Mouse (Mus musculus) forebrain, embryonic 16.5 days (tissue): ENCODE measurements at regions not wholly inside any gene's neighbourhood (a gene's known extent, or its start where the extent isn't known, plus 50 kb on each side); places are given as distances from the start of the nearest gene placed in this dataset.

ENCODE experiments used
- ATAC-seq: fragments of 200-750 bp; cut with Nextera tagmentation; 2 replicates; pipeline ENCODE4 v1.8.0; 2017; ENCODE audit warnings: mild to moderate bottlenecking, moderate library complexity
- H3K27ac ChIP-seq: fragments of 300-500 bp; sonication (generic); 2 replicates; pipeline ENCODE4 v1.5.1; 2014; ENCODE audit warnings: low read length, control low read depth
- H3K27me3 ChIP-seq: fragments of 300-500 bp; sonication (generic); replicated peaks from 2 replicates; pipeline ENCODE4 v1.6.1; 2014; ENCODE audit warnings: low read length; ENCODE audit not compliant: control insufficient read depth, insufficient read depth
- H3K36me3 ChIP-seq: fragments of 300-500 bp; sonication (generic); 2 replicates; pipeline ENCODE4 v1.6.1; 2014; ENCODE audit not compliant: control insufficient read depth, insufficient read depth
- H3K4me1 ChIP-seq: fragments of 300-500 bp; sonication (generic); replicated peaks from 2 replicates; pipeline ENCODE4 v1.6.1; 2014; ENCODE audit warnings: low read length; ENCODE audit not compliant: control insufficient read depth, insufficient read depth
- H3K4me2 ChIP-seq: fragments of 300-500 bp; sonication (generic); 2 replicates; pipeline ENCODE4 v1.6.1; 2014; ENCODE audit warnings: mild to moderate bottlenecking, low read length, control low read depth
- H3K4me3 ChIP-seq: fragments of 300-500 bp; sonication (generic); replicated peaks from 2 replicates; pipeline ENCODE4 v1.5.1; 2014; ENCODE audit warnings: mild to moderate bottlenecking, low read length, control low read depth
- H3K9ac ChIP-seq: fragments of 300-500 bp; sonication (generic); replicated peaks from 2 replicates; pipeline ENCODE4 v1.6.1; 2014; ENCODE audit warnings: low read depth, low read length, control low read depth
- H3K9me3 ChIP-seq: fragments of 300-500 bp; sonication (generic); 2 replicates; pipeline ENCODE4 v1.6.1; 2016; ENCODE audit warnings: low read length; ENCODE audit not compliant: control insufficient read depth
- WGBS: fragments of 180-500 bp; shearing (Covaris S2); extraction: QIAGEN DNeasy Blood & Tissue Kit; methylation state at CpG from one replicate; pipeline ENCODE4 v1.1.7; 2014; 5-methylcytosine and 5-hydroxymethylcytosine counted together

DNA sequence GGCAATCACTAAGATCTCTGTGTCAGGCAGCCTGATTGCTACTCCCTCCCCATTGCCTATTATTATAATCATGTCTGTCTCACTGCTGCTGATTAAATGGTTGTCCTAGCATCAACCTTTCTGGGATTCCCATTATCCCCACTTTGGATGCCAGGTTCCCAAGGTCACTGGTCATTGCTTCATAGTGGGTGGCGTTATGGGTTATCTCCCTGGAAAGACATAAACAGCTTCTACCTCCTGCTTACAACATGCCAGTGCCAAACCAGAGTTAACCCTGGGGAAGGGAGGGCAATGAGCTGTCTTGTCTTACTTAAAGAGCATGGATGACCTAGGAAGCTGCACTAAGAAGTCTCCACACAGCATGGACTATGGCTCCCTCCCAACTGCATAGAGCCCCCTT lies 136.9 kb downstream of the Uaca start:
- H3K27me3 ChIP-seq, result no peaks in the 10 kb centered on the region
- no peak overlapping the region for H3K9ac ChIP-seq
- H3K4me3 ChIP-seq, result no peak overlapping the region
- no peak for ATAC-seq
- 86% methylated on average over 1 of the region's 1 CpGs for WGBS
- no peaks in the 10 kb centered on the region for H3K9me3 ChIP-seq
- H3K4me1 ChIP-seq, result peaks cover 2% of the 10 kb centered on the region; the same call in 1 of the 2 replicates
- no peaks in the 10 kb centered on the region for H3K36me3 ChIP-seq
- H3K27ac ChIP-seq, result no peak overlapping the region
- no peak overlapping the region for H3K4me2 ChIP-seq

DNA sequence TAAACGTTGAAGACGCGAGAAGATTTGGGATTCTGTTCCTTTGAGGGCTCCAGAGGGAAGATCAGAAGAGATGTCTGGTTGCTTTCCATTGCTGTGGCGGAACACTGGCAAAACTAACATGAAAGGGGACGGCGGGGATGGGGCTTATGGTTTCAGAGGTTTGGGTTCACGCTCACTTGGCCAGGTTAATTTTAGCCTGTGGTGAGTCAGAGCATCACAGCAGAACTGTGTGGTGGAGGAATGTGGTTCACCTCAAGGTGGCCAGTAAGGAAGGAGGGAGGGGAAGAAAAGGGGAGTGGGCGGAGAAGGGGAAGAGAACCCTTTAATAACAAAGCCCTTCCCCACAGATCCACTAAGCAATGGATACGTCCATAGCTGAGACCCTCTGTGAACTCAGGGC lies 142.6 kb downstream of the Uaca start:
- no peak overlapping the region for H3K4me3 ChIP-seq
- H3K9me3 ChIP-seq, result peaks cover 4% of the 10 kb centered on the region; the same call in 1 of the 2 replicates
- 0 out of 2 replicates have a peak, but pooled peaks cover 2% of the 10 kb centered on the region for H3K4me1 ChIP-seq
- no peak for ATAC-seq
- H3K27me3 ChIP-seq, result no peaks in the 10 kb centered on the region
- WGBS, result 89% methylated on average over 9 of the region's 9 CpGs
- H3K36me3 ChIP-seq, result no peaks in the 10 kb centered on the region
- H3K27ac ChIP-seq, result no peak overlapping the region
- H3K4me2 ChIP-seq, result no peak overlapping the region
- H3K9ac ChIP-seq, result no peak overlapping the region

DNA sequence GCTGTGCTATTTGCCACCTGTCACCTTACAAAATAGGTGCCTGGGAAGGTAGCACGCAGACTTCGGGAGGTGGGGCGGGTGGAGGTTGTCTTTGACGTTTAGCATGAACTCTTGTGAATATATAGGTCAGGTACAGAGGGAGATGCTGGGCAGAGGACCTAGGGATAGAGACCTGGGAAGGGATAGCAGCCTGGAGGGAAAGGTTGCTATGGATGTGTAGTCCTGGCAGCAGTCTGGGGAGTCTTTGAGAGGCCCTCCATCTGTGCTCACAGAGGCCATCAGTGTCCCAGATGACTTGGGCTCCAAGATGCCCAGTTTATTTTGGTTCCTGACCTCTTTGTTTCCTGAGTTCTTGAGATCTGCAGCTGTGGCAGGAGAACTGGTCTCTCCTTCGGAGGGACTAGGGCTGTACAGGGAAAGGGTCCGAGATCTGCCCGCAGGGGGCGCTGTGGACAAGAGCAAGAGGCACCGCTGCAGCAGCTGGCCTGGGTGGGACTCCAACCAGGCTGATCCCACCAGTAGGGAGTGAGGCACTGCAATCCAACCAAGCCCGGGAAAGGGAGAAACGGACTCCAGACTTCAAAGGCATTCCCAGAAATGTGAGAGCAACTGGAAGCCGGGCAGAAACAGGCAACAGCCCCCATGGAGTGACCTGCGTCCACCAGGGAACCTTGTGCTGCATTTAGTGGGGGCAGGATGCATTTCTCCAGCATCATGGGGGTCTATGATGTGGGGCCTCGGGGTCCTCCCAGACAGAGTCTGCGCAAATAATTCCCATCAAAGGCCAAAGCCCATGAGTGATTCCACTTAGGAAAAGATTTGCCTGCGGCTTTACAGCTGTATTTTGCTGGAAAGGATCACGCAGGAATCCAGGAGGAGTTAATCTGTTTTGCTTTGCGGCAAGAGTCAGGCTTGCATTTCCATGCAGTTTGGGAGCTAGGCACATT lies 145.8 kb downstream of the Uaca start:
- WGBS, result 27% methylated on average over 18 of the region's 18 CpGs
- 0 out of 2 replicates have a peak, but pooled peaks cover 2% of the 10 kb centered on the region for H3K4me1 ChIP-seq
- H3K4me2 ChIP-seq, result no peak overlapping the region
- H3K9me3 ChIP-seq, result peaks cover 4% of the 10 kb centered on the region; the same call in 1 of the 2 replicates
- no peak overlapping the region for H3K4me3 ChIP-seq
- H3K36me3 ChIP-seq, result no peaks in the 10 kb centered on the region
- no peaks in the 10 kb centered on the region for H3K27me3 ChIP-seq
- no peak overlapping the region for H3K27ac ChIP-seq
- ATAC-seq, result peak; percentile 93
- H3K9ac ChIP-seq, result no peak overlapping the region

DNA sequence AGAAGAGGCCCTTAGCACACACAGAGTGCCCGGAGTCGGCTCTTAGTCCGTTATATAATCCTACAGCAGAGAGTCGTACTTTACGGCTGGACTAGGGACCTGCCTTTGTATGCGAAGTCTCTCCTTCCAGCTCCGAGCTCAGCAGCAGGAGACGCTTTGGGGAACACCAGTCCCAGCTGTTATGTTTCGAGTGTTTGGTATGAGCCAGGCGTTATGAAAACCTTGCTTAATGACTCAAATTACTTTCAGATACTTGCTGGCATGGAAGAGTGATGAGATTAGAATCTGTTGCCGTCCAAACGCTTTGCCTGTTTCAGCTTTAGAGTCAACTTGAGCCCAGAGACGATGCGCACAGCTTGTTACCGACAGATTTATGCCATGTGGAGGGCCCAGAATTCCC lies 153.0 kb downstream of the Uaca start:
- no peak overlapping the region for H3K27ac ChIP-seq
- H3K27me3 ChIP-seq, result no peaks in the 10 kb centered on the region
- no peaks in the 10 kb centered on the region for H3K36me3 ChIP-seq
- no peak overlapping the region for H3K4me2 ChIP-seq
- WGBS, result 78% methylated on average over 15 of the region's 15 CpGs
- no peak overlapping the region for H3K4me3 ChIP-seq
- no peak for ATAC-seq
- peaks cover 14% of the 10 kb centered on the region for H3K4me1 ChIP-seq
- H3K9ac ChIP-seq, result no peak overlapping the region
- H3K9me3 ChIP-seq, result no peaks in the 10 kb centered on the region

DNA sequence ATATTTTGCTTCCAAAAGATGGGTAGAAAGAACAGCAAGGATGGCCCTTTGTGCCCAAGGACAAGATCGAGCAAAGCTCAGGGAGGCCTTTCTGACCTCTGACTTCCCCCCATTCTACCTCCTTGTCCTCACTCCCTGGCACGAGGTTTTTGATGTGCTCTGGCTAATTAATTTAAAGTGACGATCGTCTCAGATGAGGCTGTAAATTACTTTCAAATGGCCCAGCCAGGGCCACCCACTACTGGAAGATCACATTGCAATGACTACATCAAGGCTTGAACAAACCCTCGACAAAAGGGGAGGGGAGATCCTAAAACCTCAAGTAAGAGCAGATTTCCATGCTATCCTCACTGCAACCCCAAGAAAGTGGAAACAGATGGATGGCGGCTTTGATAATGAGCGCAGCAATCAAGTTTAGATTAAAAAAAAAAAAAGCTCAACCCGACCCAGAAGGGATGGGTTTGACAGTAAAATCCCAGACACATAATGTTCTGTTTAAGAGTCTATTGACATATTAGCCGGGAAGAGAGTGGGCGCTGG lies 154.3 kb downstream of the Uaca start:
- no peak for ATAC-seq
- H3K4me1 ChIP-seq, result peaks cover 14% of the 10 kb centered on the region
- H3K36me3 ChIP-seq, result no peaks in the 10 kb centered on the region
- H3K27ac ChIP-seq, result no peak overlapping the region
- H3K9ac ChIP-seq, result no peak overlapping the region
- H3K27me3 ChIP-seq, result no peaks in the 10 kb centered on the region
- no peak overlapping the region for H3K4me3 ChIP-seq
- no peak overlapping the region for H3K4me2 ChIP-seq
- no peaks in the 10 kb centered on the region for H3K9me3 ChIP-seq
- 45% methylated on average over 10 of the region's 10 CpGs for WGBS

DNA sequence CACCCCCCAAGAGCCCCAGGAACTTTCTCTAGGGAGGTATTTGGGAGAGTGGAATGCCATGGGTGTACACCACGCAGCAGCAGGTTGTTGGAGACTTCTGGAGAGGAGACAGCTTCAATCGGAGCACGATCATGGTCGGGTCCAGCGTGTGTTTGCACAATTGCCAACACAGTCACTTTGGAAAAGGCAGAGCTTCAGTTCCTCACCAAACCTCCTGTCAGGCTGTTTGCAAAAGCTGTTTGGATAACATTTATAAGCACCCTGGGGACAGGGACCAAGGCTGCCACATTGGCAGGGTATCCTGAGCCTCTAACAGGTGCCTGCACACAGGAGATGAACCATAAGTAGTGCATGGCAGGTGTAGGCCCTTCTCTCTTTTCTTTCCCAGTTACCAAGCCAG lies 155.8 kb downstream of the Uaca start:
- Histone ChIP-seq H3K27me3 (no peaks in the 10 kb centered on the region), H3K4me3 (no peak overlapping the region), H3K4me1 (peaks cover 14% of the 10 kb centered on the region), H3K9ac (no peak overlapping the region), H3K27ac (no peak overlapping the region), H3K9me3 (no peaks in the 10 kb centered on the region), H3K4me2 (no peak overlapping the region), H3K36me3 (no peaks in the 10 kb centered on the region)
- no peak for ATAC-seq
- WGBS, result 85% methylated on average over 5 of the region's 5 CpGs

DNA sequence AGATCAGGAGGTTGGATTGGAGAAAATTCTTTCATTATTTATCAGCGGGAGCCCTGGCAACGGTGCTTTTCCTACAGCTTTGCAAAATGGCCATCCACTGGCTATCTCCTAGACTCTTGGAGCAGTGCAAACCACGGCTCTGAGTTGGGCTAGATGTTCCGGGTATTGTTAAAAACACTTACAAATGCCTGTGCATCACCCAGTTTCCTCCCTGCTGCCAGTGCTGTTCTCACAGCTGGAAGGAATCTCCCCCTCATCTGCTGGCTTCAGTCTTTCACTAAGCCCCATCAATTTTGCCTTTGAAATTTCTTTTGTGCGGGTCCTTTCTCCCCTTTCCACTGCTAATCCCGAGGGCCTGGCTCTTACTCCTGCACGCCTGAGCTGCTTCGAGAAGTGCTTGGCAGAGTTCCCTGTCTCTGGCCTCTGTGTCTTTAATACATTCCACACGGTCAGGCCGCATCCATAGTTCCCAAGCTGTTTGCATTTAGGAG lies 156.8 kb downstream of the Uaca start:
- 2% methylated on average over 10 of the region's 10 CpGs for WGBS
- Histone ChIP-seq H3K27ac (peak overlapping the region; percentile 2; the same call in 1 of the 2 replicates), H3K9ac (no peak overlapping the region), H3K36me3 (no peaks in the 10 kb centered on the region), H3K4me3 (no peak overlapping the region), H3K4me2 (no peak overlapping the region), H3K27me3 (no peaks in the 10 kb centered on the region), H3K9me3 (no peaks in the 10 kb centered on the region), H3K4me1 (peaks cover 14% of the 10 kb centered on the region)
- ATAC-seq, result peak; percentile 83

DNA sequence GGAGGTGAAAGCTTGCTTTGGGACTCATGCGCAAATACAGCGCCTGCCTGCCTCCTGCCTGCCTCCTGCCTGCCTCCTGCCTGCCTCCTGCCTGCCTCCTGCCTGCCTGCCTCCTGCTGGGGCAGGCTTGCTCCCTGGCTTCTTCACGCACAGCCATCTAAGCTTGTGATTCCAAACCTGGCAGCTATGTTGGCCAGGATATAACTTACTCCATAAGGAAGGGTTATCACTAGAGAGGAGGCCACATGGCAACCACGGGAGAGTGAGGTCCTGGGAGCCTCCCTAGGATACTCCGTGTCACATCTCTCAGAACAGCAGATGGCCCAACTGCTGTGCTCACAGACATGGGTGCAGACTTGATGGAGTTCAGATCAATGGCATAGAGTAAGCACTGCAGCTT lies 163.1 kb downstream of the Uaca start:
- Histone ChIP-seq H3K9me3 (no peaks in the 10 kb centered on the region), H3K4me2 (no peak overlapping the region), H3K36me3 (no peaks in the 10 kb centered on the region), H3K4me3 (no peak overlapping the region), H3K4me1 (peaks cover 3% of the 10 kb centered on the region), H3K27ac (no peak overlapping the region), H3K9ac (no peak overlapping the region), H3K27me3 (no peaks in the 10 kb centered on the region)
- peak; percentile 49; the same call in 1 of the 2 replicates for ATAC-seq
- 52% methylated on average over 5 of the region's 5 CpGs for WGBS

DNA sequence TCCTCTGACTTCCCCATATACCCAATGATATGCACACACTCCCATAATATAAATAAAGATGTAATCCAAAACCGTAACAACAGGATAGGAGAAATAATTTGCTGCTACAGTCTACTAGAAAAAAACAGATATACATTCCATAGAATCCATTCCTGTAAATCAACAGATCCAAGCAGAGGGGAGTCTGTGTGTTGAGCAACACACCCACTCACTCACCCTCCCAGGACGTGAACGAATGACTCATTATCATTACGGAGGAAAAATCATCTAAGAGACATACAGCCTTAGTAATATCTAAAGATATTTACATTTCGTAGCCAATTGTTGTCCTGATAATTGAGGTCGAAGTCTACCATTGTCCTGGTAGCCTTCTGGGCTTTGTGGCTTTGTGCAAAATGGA lies 165.2 kb downstream of the Uaca start:
- no peak overlapping the region for H3K27ac ChIP-seq
- no peak overlapping the region for H3K9ac ChIP-seq
- no peaks in the 10 kb centered on the region for H3K9me3 ChIP-seq
- WGBS, result 89% methylated on average over 6 of the region's 6 CpGs
- no peaks in the 10 kb centered on the region for H3K27me3 ChIP-seq
- ATAC-seq, result no peak
- peaks cover 3% of the 10 kb centered on the region for H3K4me1 ChIP-seq
- H3K4me2 ChIP-seq, result no peak overlapping the region
- no peak overlapping the region for H3K4me3 ChIP-seq
- H3K36me3 ChIP-seq, result no peaks in the 10 kb centered on the region
